Mouse (Mus musculus) liver, embryonic 13.5 days (tissue): ENCODE measurements around the gene Ccdc28b. TPM values are rescaled to one million over a fixed set of nuclear protein-coding genes. Genes with fewer than 3 reads are reported as not detected.

Experiments used
- ATAC-seq: fragments of 200-750 bp; cut with Nextera tagmentation; 2 replicates; pipeline ENCODE4 v1.8.0; 2017; ENCODE audit warnings: low read depth, mild to moderate bottlenecking, moderate number of reproducible peaks, moderate library complexity
- DNase-seq: peaks from one replicate; pipeline ENCODE4 v3.0.0; 2022
- H3K27ac ChIP-seq: fragments of 300-500 bp; sonication (generic); 2 replicates; pipeline ENCODE4 v1.5.1; 2015; ENCODE audit warnings: moderate library complexity, mild to moderate bottlenecking, inconsistent platforms
- H3K27me3 ChIP-seq: fragments of 300-500 bp; sonication (generic); 2 replicates; pipeline ENCODE4 v1.6.1; 2015; ENCODE audit warnings: mild to moderate bottlenecking, inconsistent platforms
- H3K36me3 ChIP-seq: fragments of 300-500 bp; sonication (generic); 2 replicates; pipeline ENCODE4 v1.6.1; 2015; ENCODE audit warnings: mild to moderate bottlenecking, inconsistent platforms
- H3K4me1 ChIP-seq: fragments of 300-500 bp; sonication (generic); replicated peaks from 2 replicates; pipeline ENCODE4 v1.6.1; 2015; ENCODE audit warnings: inconsistent platforms
- H3K4me2 ChIP-seq: fragments of 300-500 bp; sonication (generic); 2 replicates; pipeline ENCODE4 v1.6.1; 2015; ENCODE audit warnings: inconsistent platforms, mild to moderate bottlenecking, moderate library complexity
- H3K4me3 ChIP-seq: fragments of 300-500 bp; sonication (generic); replicated peaks from 2 replicates; pipeline ENCODE4 v1.5.1; 2015; ENCODE audit warnings: mild to moderate bottlenecking, inconsistent platforms
- H3K9ac ChIP-seq: fragments of 300-500 bp; sonication (generic); 2 replicates; pipeline ENCODE4 v1.6.1; 2015; ENCODE audit warnings: mild to moderate bottlenecking, inconsistent platforms
- H3K9me3 ChIP-seq: fragments of 300-500 bp; sonication (generic); replicated peaks from 2 replicates; pipeline ENCODE4 v1.6.1; 2016; ENCODE audit warnings: inconsistent platforms
- WGBS: fragments of 180-500 bp; shearing (Covaris S2); methylation state at CpG from one replicate; pipeline ENCODE4 v1.1.7; 2015; ENCODE audit not compliant: insufficient replicate concordance; 5-methylcytosine and 5-hydroxymethylcytosine counted together
- polyA plus RNA-seq: library from polyadenylated mRNA; unstranded; fragments of >200 nt; fragmentation: Nextera tagmentation; extraction: Ambion mirVana; gene quantifications from 2 replicates; pipeline ENCODE4 v1.2.1, GENCODE M21; 2015

Ccdc28b gene
- polyA plus RNA-seq, result 13.9 and 14.8 TPM in 2 replicates

GRCm38 (mm10) chr4:129623681-129624091 lies at the start of gene Ccdc28b:
TSS of gene Ccdc28b (minus strand) at chr4:129623947.
- ATAC-seq, result no peak
- DNase-seq, result no peak
- Histone ChIP-seq H3K4me1 (peaks cover 59% of the 10 kb centered on the region), H3K4me3 (peak within 1 kb of the TSS; percentile 62), H3K36me3 (peaks cover 28% of the 10 kb centered on the region), H3K27ac (peak within 1 kb of the TSS; percentile 88), H3K9me3 (no peaks in the 10 kb centered on the region), H3K27me3 (no peaks in the 10 kb centered on the region), H3K9ac (peak within 1 kb of the TSS; percentile 71), H3K4me2 (peak within 1 kb of the TSS; percentile 75)
- WGBS, result under 1% methylated on average over 10 of the region's 10 CpGs

GRCm38 (mm10) chr4:129672878-129673449 lies 49.2 kb upstream of the Ccdc28b start:
- Histone ChIP-seq H3K9ac (peak overlapping the region; percentile 96), H3K36me3 (peaks cover 22% of the 10 kb centered on the region), H3K9me3 (no peaks in the 10 kb centered on the region), H3K27me3 (no peaks in the 10 kb centered on the region), H3K4me2 (peak overlapping the region; percentile 84), H3K4me1 (peaks cover 37% of the 10 kb centered on the region), H3K4me3 (peak overlapping the region; percentile 87), H3K27ac (peak overlapping the region; percentile 90; the same call in 1 of the 2 replicates)
- no peak for DNase-seq
- ATAC-seq, result peak; percentile 43
- WGBS, result 2% methylated on average over 10 of the region's 10 CpGs

- DNase-seq, result peak; percentile 77
- H3K27ac ChIP-seq, result peak within 1 kb of the TSS; percentile 90
- WGBS, result under 1% methylated on average over 65 of the region's 65 CpGs
- H3K9ac ChIP-seq, result peak within 1 kb of the TSS; percentile 96
- peaks cover 37% of the 10 kb centered on the region for H3K4me1 ChIP-seq
- no peaks in the 10 kb centered on the region for H3K9me3 ChIP-seq
- peak within 1 kb of the TSS; percentile 84 for H3K4me2 ChIP-seq
- H3K4me3 ChIP-seq, result peak within 1 kb of the TSS; percentile 87
- no peaks in the 10 kb centered on the region for H3K27me3 ChIP-seq
- peaks cover 23% of the 10 kb centered on the region for H3K36me3 ChIP-seq
- peak; percentile 80 for ATAC-seq
Measured at GRCm38 (mm10) chr4:129672083-129672877, 48.5 kb upstream of the Ccdc28b start, which contains the start of gene Kpna6. TSS of gene Kpna6 (minus strand) at chr4:129672767.

GRCm38 (mm10) chr4:129671491-129672082 lies 47.8 kb upstream of the Ccdc28b start:
- 4% methylated on average over 12 of the region's 12 CpGs for WGBS
- Histone ChIP-seq H3K27me3 (no peaks in the 10 kb centered on the region), H3K9ac (peak overlapping the region; percentile 96), H3K9me3 (no peaks in the 10 kb centered on the region), H3K4me1 (peaks cover 37% of the 10 kb centered on the region), H3K36me3 (peaks cover 25% of the 10 kb centered on the region), H3K4me3 (peak overlapping the region; percentile 87), H3K4me2 (peak overlapping the region; percentile 84), H3K27ac (peak overlapping the region; percentile 90)
- DNase-seq, result peak; percentile 55
- ATAC-seq, result peak; percentile 74

- Histone ChIP-seq H3K9ac (no peak overlapping the region), H3K36me3 (peaks cover 48% of the 10 kb centered on the region), H3K27me3 (no peaks in the 10 kb centered on the region), H3K9me3 (no peaks in the 10 kb centered on the region), H3K4me2 (no peak overlapping the region), H3K4me3 (no peak overlapping the region), H3K27ac (no peak overlapping the region), H3K4me1 (no peaks in the 10 kb centered on the region)
- ATAC-seq (no peak), DNase-seq (no peak)
- WGBS, result 73% methylated on average over 3 of the region's 3 CpGs
Measured at GRCm38 (mm10) chr4:129662255-129662813, 38.6 kb upstream of the Ccdc28b start.

GRCm38 (mm10) chr4:129661584-129661983 lies 37.8 kb upstream of the Ccdc28b start:
- no peaks in the 10 kb centered on the region for H3K27me3 ChIP-seq
- no peak overlapping the region for H3K4me2 ChIP-seq
- ATAC-seq (no peak), DNase-seq (no peak)
- H3K4me3 ChIP-seq, result no peak overlapping the region
- H3K4me1 ChIP-seq, result no peaks in the 10 kb centered on the region
- no peaks in the 10 kb centered on the region for H3K9me3 ChIP-seq
- H3K9ac ChIP-seq, result no peak overlapping the region
- peaks cover 51% of the 10 kb centered on the region for H3K36me3 ChIP-seq
- H3K27ac ChIP-seq, result no peak overlapping the region
- 89% methylated on average over 3 of the region's 3 CpGs for WGBS

GRCm38 (mm10) chr4:129654770-129655169 lies 31.0 kb upstream of the Ccdc28b start:
- H3K9ac ChIP-seq, result no peak overlapping the region
- no peaks in the 10 kb centered on the region for H3K27me3 ChIP-seq
- H3K4me3 ChIP-seq, result no peak overlapping the region
- WGBS, result 86% methylated on average over 14 of the region's 14 CpGs
- no peak for DNase-seq
- H3K4me1 ChIP-seq, result no peaks in the 10 kb centered on the region
- ATAC-seq, result no peak
- H3K9me3 ChIP-seq, result no peaks in the 10 kb centered on the region
- H3K4me2 ChIP-seq, result no peak overlapping the region
- H3K36me3 ChIP-seq, result peaks cover 91% of the 10 kb centered on the region
- no peak overlapping the region for H3K27ac ChIP-seq

- Histone ChIP-seq H3K27ac (no peak overlapping the region), H3K9me3 (no peaks in the 10 kb centered on the region), H3K4me3 (no peak overlapping the region), H3K9ac (no peak overlapping the region), H3K27me3 (no peaks in the 10 kb centered on the region), H3K4me2 (no peak overlapping the region), H3K36me3 (peaks cover 94% of the 10 kb centered on the region), H3K4me1 (no peaks in the 10 kb centered on the region)
- WGBS, result 86% methylated on average over 8 of the region's 8 CpGs
- no peak for DNase-seq
- ATAC-seq, result no peak
Measured at GRCm38 (mm10) chr4:129650359-129650758, 26.6 kb upstream of the Ccdc28b start.

- H3K4me2 ChIP-seq, result no peak overlapping the region
- no peaks in the 10 kb centered on the region for H3K4me1 ChIP-seq
- no peak overlapping the region for H3K4me3 ChIP-seq
- no peak overlapping the region for H3K9ac ChIP-seq
- no peaks in the 10 kb centered on the region for H3K9me3 ChIP-seq
- ATAC-seq (no peak), DNase-seq (no peak)
- H3K36me3 ChIP-seq, result peaks cover 77% of the 10 kb centered on the region
- no peaks in the 10 kb centered on the region for H3K27me3 ChIP-seq
- H3K27ac ChIP-seq, result no peak overlapping the region
- 80% methylated on average over 1 of the region's 1 CpGs for WGBS
Measured at GRCm38 (mm10) chr4:129648656-129649055, 24.9 kb upstream of the Ccdc28b start.

- Histone ChIP-seq H3K27ac (no peak overlapping the region), H3K27me3 (no peaks in the 10 kb centered on the region), H3K9ac (no peak overlapping the region), H3K36me3 (peaks cover 46% of the 10 kb centered on the region), H3K9me3 (no peaks in the 10 kb centered on the region), H3K4me2 (no peak overlapping the region), H3K4me3 (no peak overlapping the region), H3K4me1 (peaks cover 9% of the 10 kb centered on the region)
- 61% methylated on average over 6 of the region's 6 CpGs for WGBS
- no peak for DNase-seq
- no peak for ATAC-seq
Measured at GRCm38 (mm10) chr4:129645204-129645603, 21.5 kb upstream of the Ccdc28b start.

- Histone ChIP-seq H3K27ac (peak overlapping the region; percentile 48), H3K4me3 (peak overlapping the region; percentile 73), H3K27me3 (no peaks in the 10 kb centered on the region), H3K9me3 (no peaks in the 10 kb centered on the region), H3K4me1 (peaks cover 33% of the 10 kb centered on the region), H3K9ac (peak overlapping the region; percentile 83; the same call in 1 of the 2 replicates), H3K4me2 (peak overlapping the region; percentile 56), H3K36me3 (peaks cover 41% of the 10 kb centered on the region)
- WGBS, result 68% methylated on average over 5 of the region's 5 CpGs
- ATAC-seq (no peak), DNase-seq (no peak)
Measured at GRCm38 (mm10) chr4:129641756-129642155, 18.0 kb upstream of the Ccdc28b start.
